Mouse (Mus musculus): ENCODE data around the gene Ncam1. TPM values are rescaled to one million over a fixed set of nuclear protein-coding genes. Genes with fewer than 3 reads are reported as not detected.

Ncam1 gene
- polyA plus RNA-seq, 1 experiment: 3.2 TPM

DNA sequence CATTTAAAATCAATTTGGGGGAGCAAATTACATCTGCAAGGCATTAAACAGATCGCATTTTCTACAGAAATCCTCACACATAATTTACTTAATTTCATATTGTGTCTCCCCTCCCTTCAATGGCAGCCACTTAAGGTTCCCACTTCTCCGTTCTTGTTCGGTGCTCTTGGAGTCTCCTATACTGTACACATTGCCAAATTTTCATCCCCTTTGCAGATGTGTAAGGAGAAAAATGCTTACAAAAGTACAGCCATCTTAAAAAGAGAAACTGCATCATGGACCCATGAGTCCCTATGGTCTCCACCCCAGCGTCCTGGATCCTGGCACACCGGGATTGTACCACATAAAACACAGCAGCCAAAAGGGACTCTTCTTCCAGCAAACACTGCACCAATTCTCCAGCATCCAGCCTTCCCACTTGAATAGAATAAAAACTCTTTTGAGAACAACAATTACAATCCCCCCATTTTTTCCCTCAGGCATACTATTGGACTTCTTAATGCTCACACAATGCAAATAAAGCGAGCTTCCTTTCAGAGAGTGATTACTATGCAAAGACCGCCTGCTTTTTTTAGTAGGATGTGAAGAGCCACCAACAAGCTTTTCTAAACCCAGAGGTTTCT is 21.6 kb downstream of the Ncam1 start:
- WGBS: 89% methylated on average over 7 of the region's 7 CpGs
- H3K27ac ChIP-seq (ENCODE audit: insufficient read depth, low read depth, low read length): no peak overlapping the region
- TF ChIP-seq CTCF (conservative IDR thresholded peaks at IDR 0.05; ENCODE audit: insufficient read depth, insufficient read length, low read depth, low read length) (no peak), POLR2A (IDR thresholded peaks at IDR 0.05; ENCODE audit: low read depth, low read length) (no peak)
- no peak overlapping the region for H3K4me3 ChIP-seq (ENCODE audit: insufficient read depth, low read depth, low read length)
- H3K4me1 ChIP-seq (ENCODE audit: control insufficient read depth, insufficient read depth, low read length): no peaks in the 10 kb centered on the region
- no peak for DNase-seq
- H3K36me3 ChIP-seq (ENCODE audit: control insufficient read depth, insufficient read depth, low read length): no peaks in the 10 kb centered on the region
- no peaks in the 10 kb centered on the region for H3K27me3 ChIP-seq (replicated peaks; ENCODE audit: control insufficient read depth, insufficient read depth, low read length)

DNA sequence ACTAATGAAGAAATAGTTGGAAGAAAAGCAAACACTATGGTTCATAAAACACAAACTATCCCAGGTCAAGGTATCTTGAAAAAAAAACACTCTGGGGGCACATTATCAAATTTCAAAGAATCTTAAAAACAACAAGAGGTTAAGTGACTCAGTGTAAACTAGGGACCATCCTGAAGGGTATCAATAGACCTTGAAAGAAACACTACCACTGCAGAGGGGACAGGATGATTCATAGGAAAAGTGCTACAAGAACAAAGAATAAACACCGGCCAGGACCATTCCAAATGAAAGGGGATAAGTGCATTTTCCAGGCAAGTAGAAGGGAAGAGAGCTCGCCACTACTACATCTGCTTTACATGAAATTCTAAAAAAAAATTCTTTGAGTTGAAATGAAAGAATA is 32.1 kb downstream of the Ncam1 start:
- Histone ChIP-seq H3K27ac (ENCODE audit: insufficient read depth, low read depth, low read length) (no peak overlapping the region), H3K36me3 (ENCODE audit: control insufficient read depth, insufficient read depth, low read length) (no peaks in the 10 kb centered on the region), H3K4me1 (ENCODE audit: control insufficient read depth, insufficient read depth, low read length) (no peaks in the 10 kb centered on the region), H3K4me3 (ENCODE audit: insufficient read depth, low read depth, low read length) (no peak overlapping the region), H3K27me3 (replicated peaks; ENCODE audit: control insufficient read depth, insufficient read depth, low read length) (no peaks in the 10 kb centered on the region)
- no peak for DNase-seq
- 71% methylated on average over 2 of the region's 2 CpGs for WGBS
- TF ChIP-seq POLR2A (IDR thresholded peaks at IDR 0.05; ENCODE audit: low read depth, low read length) (no peak), CTCF (conservative IDR thresholded peaks at IDR 0.05; ENCODE audit: insufficient read depth, insufficient read length, low read depth, low read length) (no peak)

DNA sequence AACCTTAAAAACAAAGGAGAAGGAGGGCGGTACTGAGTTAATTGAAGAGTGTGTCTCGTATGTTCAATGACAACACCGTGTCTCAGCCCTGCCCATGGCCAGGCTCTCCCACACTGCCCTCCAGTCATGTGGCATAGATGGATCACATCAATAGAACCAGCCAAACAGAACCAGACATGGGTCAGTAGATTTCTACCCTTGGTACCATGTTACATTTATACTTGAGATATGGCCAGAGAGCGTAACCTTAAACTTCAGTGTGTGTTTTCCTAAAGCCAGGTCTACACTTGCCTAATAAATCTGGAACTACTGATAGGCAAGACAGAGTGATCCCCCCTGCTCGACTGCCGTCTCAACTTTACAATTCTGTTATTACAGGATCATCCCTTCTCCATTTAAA is 38.2 kb downstream of the Ncam1 start:
- Histone ChIP-seq H3K36me3 (ENCODE audit: control insufficient read depth, insufficient read depth, low read length) (no peaks in the 10 kb centered on the region), H3K4me1 (ENCODE audit: control insufficient read depth, insufficient read depth, low read length) (no peaks in the 10 kb centered on the region), H3K27ac (ENCODE audit: insufficient read depth, low read depth, low read length) (no peak overlapping the region), H3K27me3 (replicated peaks; ENCODE audit: control insufficient read depth, insufficient read depth, low read length) (no peaks in the 10 kb centered on the region), H3K4me3 (ENCODE audit: insufficient read depth, low read depth, low read length) (no peak overlapping the region)
- no peak for DNase-seq
- TF ChIP-seq CTCF (conservative IDR thresholded peaks at IDR 0.05; ENCODE audit: insufficient read depth, insufficient read length, low read depth, low read length) (no peak), POLR2A (IDR thresholded peaks at IDR 0.05; ENCODE audit: low read depth, low read length) (no peak)
- WGBS: 67% methylated on average over 6 of the region's 6 CpGs

DNA sequence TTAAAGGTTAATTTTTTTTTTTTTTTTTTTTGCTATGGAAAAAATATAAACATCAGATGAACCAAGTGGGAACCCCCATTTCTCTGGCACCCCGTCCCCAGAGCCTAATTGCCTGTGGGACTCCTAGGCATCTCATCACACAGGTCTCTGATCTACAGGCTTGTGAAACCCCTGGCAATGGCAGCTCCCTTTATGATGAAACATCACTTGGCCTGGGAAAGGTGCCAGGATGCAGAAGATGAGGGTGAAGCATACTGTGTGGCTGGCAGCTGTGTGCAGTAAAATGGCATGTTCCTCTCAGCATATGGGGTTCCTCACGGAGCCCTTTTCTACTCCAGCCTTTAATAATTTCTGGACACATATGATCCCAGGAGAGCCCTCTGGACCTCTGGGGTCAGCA is 40.3 kb downstream of the Ncam1 start:
- DNase-seq: no peak

DNA sequence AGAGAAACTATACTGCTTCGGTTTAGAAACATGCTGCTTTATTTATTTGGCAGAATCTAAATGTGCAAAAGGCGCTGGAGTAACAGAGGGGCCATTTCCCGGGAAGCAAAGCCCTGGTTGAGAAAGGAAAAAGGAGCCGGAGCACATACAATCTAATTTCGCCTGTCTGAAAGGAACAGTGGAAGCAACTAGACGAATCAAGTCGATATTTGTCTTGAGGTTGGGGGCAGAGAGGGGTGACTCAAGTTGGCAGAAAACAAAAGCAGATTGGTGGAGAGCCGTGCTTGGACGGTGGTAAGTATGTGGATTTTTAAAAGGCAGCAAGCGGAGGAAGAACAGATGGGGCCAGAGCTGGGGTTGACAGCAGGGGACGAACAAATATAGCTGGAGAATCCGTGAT is 40.7 kb downstream of the Ncam1 start:
- Histone ChIP-seq H3K27ac (ENCODE audit: insufficient read depth, low read depth, low read length) (no peak overlapping the region), H3K36me3 (ENCODE audit: control insufficient read depth, insufficient read depth, low read length) (no peaks in the 10 kb centered on the region), H3K4me3 (ENCODE audit: insufficient read depth, low read depth, low read length) (no peak overlapping the region), H3K4me1 (ENCODE audit: control insufficient read depth, insufficient read depth, low read length) (no peaks in the 10 kb centered on the region), H3K27me3 (replicated peaks; ENCODE audit: control insufficient read depth, insufficient read depth, low read length) (no peaks in the 10 kb centered on the region)
- WGBS: 74% methylated on average over 12 of the region's 12 CpGs
- TF ChIP-seq CTCF (conservative IDR thresholded peaks at IDR 0.05; ENCODE audit: insufficient read depth, insufficient read length, low read depth, low read length) (no peak), POLR2A (IDR thresholded peaks at IDR 0.05; ENCODE audit: low read depth, low read length) (no peak)
- no peak for DNase-seq

More for the DNA sequence above, 40.3 kb downstream of the Ncam1 start:
- WGBS: 68% methylated on average over 2 of the region's 2 CpGs
- Histone ChIP-seq H3K36me3 (ENCODE audit: control insufficient read depth, insufficient read depth, low read length) (no peaks in the 10 kb centered on the region), H3K4me1 (ENCODE audit: control insufficient read depth, insufficient read depth, low read length) (no peaks in the 10 kb centered on the region), H3K27ac (ENCODE audit: insufficient read depth, low read depth, low read length) (no peak overlapping the region), H3K4me3 (ENCODE audit: insufficient read depth, low read depth, low read length) (no peak overlapping the region), H3K27me3 (replicated peaks; ENCODE audit: control insufficient read depth, insufficient read depth, low read length) (no peaks in the 10 kb centered on the region)
- TF ChIP-seq POLR2A (IDR thresholded peaks at IDR 0.05; ENCODE audit: low read depth, low read length) (no peak), CTCF (conservative IDR thresholded peaks at IDR 0.05; ENCODE audit: insufficient read depth, insufficient read length, low read depth, low read length) (no peak)

DNA sequence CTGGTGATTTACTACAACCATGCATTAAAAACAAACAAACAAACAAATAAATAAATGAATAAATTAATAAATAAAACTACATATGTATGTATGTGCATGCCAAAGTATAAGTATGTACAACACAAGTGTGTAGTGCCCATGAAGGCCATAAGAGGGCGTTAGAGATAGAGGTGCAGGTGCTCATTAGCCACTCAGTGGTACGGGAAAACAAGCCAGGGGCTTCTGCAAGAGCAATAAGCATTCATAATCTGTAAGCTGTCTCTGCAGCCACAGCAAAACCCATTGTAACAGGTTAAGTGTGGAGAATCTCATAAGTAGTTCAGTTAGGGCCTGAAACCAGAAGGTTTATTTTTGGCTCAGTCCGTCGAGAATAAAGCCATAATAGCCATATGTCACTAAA is 41.1 kb downstream of the Ncam1 start:
- 87% methylated on average over 4 of the region's 4 CpGs for WGBS
- Histone ChIP-seq H3K27me3 (replicated peaks; ENCODE audit: control insufficient read depth, insufficient read depth, low read length) (no peaks in the 10 kb centered on the region), H3K36me3 (ENCODE audit: control insufficient read depth, insufficient read depth, low read length) (no peaks in the 10 kb centered on the region), H3K4me1 (ENCODE audit: control insufficient read depth, insufficient read depth, low read length) (no peaks in the 10 kb centered on the region), H3K27ac (ENCODE audit: insufficient read depth, low read depth, low read length) (no peak overlapping the region), H3K4me3 (ENCODE audit: insufficient read depth, low read depth, low read length) (no peak overlapping the region)
- TF ChIP-seq CTCF (conservative IDR thresholded peaks at IDR 0.05; ENCODE audit: insufficient read depth, insufficient read length, low read depth, low read length): no peak
- TF ChIP-seq POLR2A (IDR thresholded peaks at IDR 0.05; ENCODE audit: low read depth, low read length): no peak
- no peak for DNase-seq

DNA sequence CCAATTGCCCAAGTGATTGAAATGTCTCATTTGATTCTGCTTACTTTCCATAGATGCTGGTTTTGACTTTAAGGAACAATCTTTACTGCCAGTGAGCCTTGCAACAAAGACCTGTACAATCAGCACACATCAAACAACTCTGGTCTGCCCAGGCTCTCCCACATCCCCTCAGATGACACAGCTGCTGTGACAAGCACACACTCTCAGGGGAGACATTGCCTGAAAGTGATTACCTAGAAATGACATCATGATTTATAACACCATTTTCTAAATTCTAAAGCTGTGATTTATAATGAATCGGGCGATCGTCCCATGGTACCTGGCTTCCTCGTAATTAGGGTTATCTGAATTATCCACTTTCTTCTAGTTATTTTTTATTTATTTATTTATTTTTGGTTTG is 42.0 kb downstream of the Ncam1 start:
- Histone ChIP-seq H3K4me1 (ENCODE audit: control insufficient read depth, insufficient read depth, low read length) (no peaks in the 10 kb centered on the region), H3K4me3 (ENCODE audit: insufficient read depth, low read depth, low read length) (no peak overlapping the region), H3K27me3 (replicated peaks; ENCODE audit: control insufficient read depth, insufficient read depth, low read length) (no peaks in the 10 kb centered on the region), H3K27ac (ENCODE audit: insufficient read depth, low read depth, low read length) (no peak overlapping the region), H3K36me3 (ENCODE audit: control insufficient read depth, insufficient read depth, low read length) (no peaks in the 10 kb centered on the region)
- TF ChIP-seq CTCF (conservative IDR thresholded peaks at IDR 0.05; ENCODE audit: insufficient read depth, insufficient read length, low read depth, low read length) (no peak), POLR2A (IDR thresholded peaks at IDR 0.05; ENCODE audit: low read depth, low read length) (no peak)
- no peak for DNase-seq
- WGBS: 74% methylated on average over 4 of the region's 4 CpGs
